Mouse (Mus musculus): ENCODE measurements at regions not wholly inside any gene's neighbourhood (a gene's known extent, or its start where the extent isn't known, plus 50 kb on each side); places are given as distances from the start of the nearest gene placed in this dataset.
"Not testable (repeated sequence)": the region's sequence is repeated elsewhere in the genome, so short reads cannot be mapped to it uniquely, and the experiment has no call there.

GRCm38 (mm10) chr1:17545311-17545710 lies 600.4 kb downstream of the Crisp4 start:
- H3K4me3 ChIP-seq (ENCODE audit: low read length): no peak overlapping the region
- no peak overlapping the region for H3K27ac ChIP-seq (ENCODE audit: low read length)
- no peaks in the 10 kb centered on the region for H3K36me3 ChIP-seq (ENCODE audit: control insufficient read depth, insufficient read depth, low read length)
- no peak overlapping the region for H3K9ac ChIP-seq (ENCODE audit: low read length)
- H3K9me3 ChIP-seq (ENCODE audit: control insufficient read depth, low read length): no peaks in the 10 kb centered on the region
- no peaks in the 10 kb centered on the region for H3K4me1 ChIP-seq (replicated peaks; ENCODE audit: control insufficient read depth, insufficient read depth, low read length)
- no peak overlapping the region for H3K4me2 ChIP-seq (ENCODE audit: low read depth, low read length)
- no peak for ATAC-seq (ENCODE audit: low read depth)
- 46% methylated on average over 1 of the region's 2 CpGs for WGBS
- no peaks in the 10 kb centered on the region for H3K27me3 ChIP-seq (ENCODE audit: control insufficient read depth, insufficient read depth, low read depth, low read length)

GRCm38 (mm10) chr1:17538160-17538559 lies 607.5 kb downstream of the Crisp4 start:
- Histone ChIP-seq H3K27me3 (ENCODE audit: control insufficient read depth, insufficient read depth, low read depth, low read length) (no peaks in the 10 kb centered on the region), H3K9ac (ENCODE audit: low read length) (no peak overlapping the region), H3K4me1 (replicated peaks; ENCODE audit: control insufficient read depth, insufficient read depth, low read length) (no peaks in the 10 kb centered on the region), H3K36me3 (ENCODE audit: control insufficient read depth, insufficient read depth, low read length) (no peaks in the 10 kb centered on the region), H3K4me3 (ENCODE audit: low read length) (no peak overlapping the region), H3K9me3 (ENCODE audit: control insufficient read depth, low read length) (no peaks in the 10 kb centered on the region), H3K27ac (ENCODE audit: low read length) (no peak overlapping the region), H3K4me2 (ENCODE audit: low read depth, low read length) (no peak overlapping the region)
- no peak for ATAC-seq (ENCODE audit: low read depth)

- ATAC-seq (ENCODE audit: low read depth); H3K36me3 ChIP-seq (ENCODE audit: control insufficient read depth, insufficient read depth, low read length); H3K9me3 ChIP-seq (ENCODE audit: control insufficient read depth, low read length); H3K4me3 ChIP-seq (ENCODE audit: low read length); H3K4me1 ChIP-seq (replicated peaks; ENCODE audit: control insufficient read depth, insufficient read depth, low read length); H3K27ac ChIP-seq (ENCODE audit: low read length); H3K27me3 ChIP-seq (ENCODE audit: control insufficient read depth, insufficient read depth, low read depth, low read length); H3K9ac ChIP-seq (ENCODE audit: low read length); H3K4me2 ChIP-seq (ENCODE audit: low read depth, low read length): not testable (repeated sequence)
These were observed 614.4 kb downstream of the Crisp4 start for GRCm38 (mm10) chr1:17531291-17531690.

GRCm38 (mm10) chr1:17520118-17520517 lies 625.6 kb downstream of the Crisp4 start:
- Histone ChIP-seq H3K9ac (ENCODE audit: low read length) (no peak overlapping the region), H3K27ac (ENCODE audit: low read length) (no peak overlapping the region), H3K27me3 (ENCODE audit: control insufficient read depth, insufficient read depth, low read depth, low read length) (no peaks in the 10 kb centered on the region), H3K36me3 (ENCODE audit: control insufficient read depth, insufficient read depth, low read length) (no peaks in the 10 kb centered on the region), H3K4me2 (ENCODE audit: low read depth, low read length) (no peak overlapping the region), H3K4me1 (replicated peaks; ENCODE audit: control insufficient read depth, insufficient read depth, low read length) (no peaks in the 10 kb centered on the region), H3K9me3 (ENCODE audit: control insufficient read depth, low read length) (no peaks in the 10 kb centered on the region), H3K4me3 (ENCODE audit: low read length) (no peak overlapping the region)
- WGBS: 80% methylated on average over 2 of the region's 2 CpGs
- no peak for ATAC-seq (ENCODE audit: low read depth)

DNA sequence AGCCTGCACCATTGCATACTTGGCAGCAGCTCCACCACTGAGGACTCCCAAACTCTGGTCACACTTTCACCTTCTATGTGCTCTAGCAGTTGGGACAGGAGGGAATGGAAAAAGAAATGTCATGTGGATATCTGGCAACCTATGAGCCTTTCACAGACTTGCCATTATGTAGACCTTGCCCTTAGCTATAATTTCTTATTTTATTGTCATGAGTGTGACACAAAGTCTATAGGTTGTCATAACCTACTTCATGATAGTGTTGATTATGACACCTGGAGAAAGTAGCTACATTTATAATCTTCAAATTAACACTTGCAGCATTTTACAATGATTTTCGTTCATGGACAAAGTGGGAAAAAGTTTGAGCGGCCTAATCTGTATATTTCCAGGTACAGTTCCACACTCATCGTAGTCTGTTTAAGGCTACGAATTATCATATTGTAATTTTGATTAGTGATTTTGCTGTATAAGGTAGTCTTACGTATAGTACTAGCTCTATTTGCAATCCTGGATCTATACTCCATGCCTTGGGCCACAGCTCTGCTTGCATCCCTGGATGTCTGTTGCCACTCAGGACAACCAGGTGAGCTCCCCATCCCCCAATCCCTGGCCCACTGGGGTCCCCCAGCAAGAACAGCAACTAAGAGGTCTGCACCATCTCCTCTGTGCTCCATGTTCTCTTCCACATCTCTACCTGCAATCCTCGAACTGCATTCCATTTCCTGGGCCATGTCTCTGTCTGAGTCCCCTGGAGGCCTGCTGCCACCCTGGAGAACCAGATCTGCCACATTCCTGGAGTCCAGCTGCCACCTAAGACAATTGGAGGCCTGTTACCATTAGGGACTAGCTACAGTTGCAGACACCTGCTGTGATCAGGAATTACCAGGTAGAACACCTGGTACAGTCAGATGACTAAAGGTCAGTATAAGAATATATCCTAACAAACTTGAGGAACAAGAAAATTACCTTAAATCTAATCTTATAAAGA lies 639.3 kb downstream of the Crisp4 start:
- Histone ChIP-seq H3K4me2 (ENCODE audit: low read depth, low read length) (no peak overlapping the region), H3K27ac (ENCODE audit: low read length) (no peak overlapping the region), H3K4me3 (ENCODE audit: low read length) (no peak overlapping the region), H3K4me1 (replicated peaks; ENCODE audit: control insufficient read depth, insufficient read depth, low read length) (no peaks in the 10 kb centered on the region), H3K27me3 (ENCODE audit: control insufficient read depth, insufficient read depth, low read depth, low read length) (no peaks in the 10 kb centered on the region), H3K9me3 (ENCODE audit: control insufficient read depth, low read length) (no peaks in the 10 kb centered on the region), H3K36me3 (ENCODE audit: control insufficient read depth, insufficient read depth, low read length) (no peaks in the 10 kb centered on the region), H3K9ac (ENCODE audit: low read length) (no peak overlapping the region)
- ATAC-seq (ENCODE audit: low read depth): peak; percentile 17; the same call in 1 of the 2 replicates
- WGBS: 75% methylated on average over 6 of the region's 6 CpGs

DNA sequence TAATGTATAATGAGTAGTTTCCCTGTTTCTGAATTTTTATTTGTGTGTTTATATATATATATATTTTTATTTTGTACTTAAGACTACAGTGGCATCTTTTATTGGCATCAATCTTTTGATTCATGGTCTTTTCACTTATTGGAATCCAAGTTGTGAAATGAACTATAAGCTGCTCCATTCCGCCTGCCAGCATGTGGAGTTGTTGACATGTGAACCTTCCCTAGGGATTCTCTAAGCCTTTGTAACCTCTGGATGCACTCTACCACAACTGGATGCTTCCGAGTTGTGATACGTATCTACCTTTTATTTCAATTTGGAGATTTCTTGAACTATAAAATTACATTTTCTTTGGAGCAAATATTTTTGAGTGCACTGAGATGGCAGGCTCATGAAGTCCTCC lies 652.1 kb downstream of the Crisp4 start:
- H3K4me1 ChIP-seq (replicated peaks; ENCODE audit: control insufficient read depth, insufficient read depth, low read length): no peaks in the 10 kb centered on the region
- ATAC-seq (ENCODE audit: low read depth): no peak
- no peak overlapping the region for H3K4me3 ChIP-seq (ENCODE audit: low read length)
- no peaks in the 10 kb centered on the region for H3K27me3 ChIP-seq (ENCODE audit: control insufficient read depth, insufficient read depth, low read depth, low read length)
- H3K4me2 ChIP-seq (ENCODE audit: low read depth, low read length): no peak overlapping the region
- H3K36me3 ChIP-seq (ENCODE audit: control insufficient read depth, insufficient read depth, low read length): no peaks in the 10 kb centered on the region
- 81% methylated on average over 3 of the region's 3 CpGs for WGBS
- H3K9ac ChIP-seq (ENCODE audit: low read length): no peak overlapping the region
- H3K9me3 ChIP-seq (ENCODE audit: control insufficient read depth, low read length): no peaks in the 10 kb centered on the region
- no peak overlapping the region for H3K27ac ChIP-seq (ENCODE audit: low read length)

- not testable (repeated sequence) for H3K27me3 ChIP-seq (ENCODE audit: control insufficient read depth, insufficient read depth, low read depth, low read length); H3K4me3 ChIP-seq (ENCODE audit: low read length); H3K4me2 ChIP-seq (ENCODE audit: low read depth, low read length); H3K27ac ChIP-seq (ENCODE audit: low read length); ATAC-seq (ENCODE audit: low read depth); H3K9me3 ChIP-seq (ENCODE audit: control insufficient read depth, low read length); H3K4me1 ChIP-seq (replicated peaks; ENCODE audit: control insufficient read depth, insufficient read depth, low read length); H3K36me3 ChIP-seq (ENCODE audit: control insufficient read depth, insufficient read depth, low read length); H3K9ac ChIP-seq (ENCODE audit: low read length)
These were observed 655.9 kb downstream of the Crisp4 start for GRCm38 (mm10) chr1:17489854-17490202.

DNA sequence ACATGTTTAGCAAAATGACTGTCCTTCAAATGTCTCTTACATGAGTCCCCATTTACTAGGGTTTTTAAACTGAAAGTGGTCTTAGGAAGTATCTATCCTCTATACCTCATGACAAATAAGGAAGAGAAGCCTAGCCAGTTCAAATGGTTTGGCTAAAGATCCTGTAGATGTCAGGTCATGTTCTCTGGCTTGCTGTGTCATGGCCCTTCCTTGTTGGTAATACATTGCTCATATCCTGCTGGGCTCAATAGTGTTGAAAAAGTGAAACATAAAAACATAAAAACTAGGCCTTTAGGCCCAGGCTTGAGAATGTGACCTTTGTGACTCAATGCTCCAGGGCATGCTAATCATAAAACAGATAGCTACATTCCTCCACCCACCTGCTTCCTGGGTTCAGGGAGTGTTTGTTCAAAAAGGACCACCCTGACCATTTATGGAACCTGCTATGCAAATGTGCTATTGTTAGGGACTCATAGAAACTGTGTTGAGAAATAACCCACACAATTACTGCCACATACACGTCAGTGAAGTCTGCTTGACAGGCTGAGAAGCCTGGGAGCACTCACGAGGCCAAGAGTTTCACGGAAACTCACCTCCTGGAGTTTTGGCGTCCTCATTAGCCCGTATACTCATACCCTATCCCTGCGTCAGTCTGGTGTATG lies 656.4 kb downstream of the Crisp4 start:
- ATAC-seq (ENCODE audit: low read depth); H3K4me3 ChIP-seq (ENCODE audit: low read length); H3K9me3 ChIP-seq (ENCODE audit: control insufficient read depth, low read length); H3K4me2 ChIP-seq (ENCODE audit: low read depth, low read length); H3K4me1 ChIP-seq (replicated peaks; ENCODE audit: control insufficient read depth, insufficient read depth, low read length); H3K36me3 ChIP-seq (ENCODE audit: control insufficient read depth, insufficient read depth, low read length); H3K27me3 ChIP-seq (ENCODE audit: control insufficient read depth, insufficient read depth, low read depth, low read length); H3K27ac ChIP-seq (ENCODE audit: low read length); H3K9ac ChIP-seq (ENCODE audit: low read length): not testable (repeated sequence)
- 76% methylated on average over 6 of the region's 6 CpGs for WGBS

GRCm38 (mm10) chr1:17451204-17451866 lies 694.4 kb downstream of the Crisp4 start:
- no peak overlapping the region for H3K4me2 ChIP-seq (ENCODE audit: low read depth, low read length)
- no peaks in the 10 kb centered on the region for H3K4me1 ChIP-seq (replicated peaks; ENCODE audit: control insufficient read depth, insufficient read depth, low read length)
- H3K4me3 ChIP-seq (ENCODE audit: low read length): no peak overlapping the region
- 63% methylated on average over 2 of the region's 2 CpGs for WGBS
- no peaks in the 10 kb centered on the region for H3K27me3 ChIP-seq (ENCODE audit: control insufficient read depth, insufficient read depth, low read depth, low read length)
- ATAC-seq (ENCODE audit: low read depth): no peak
- no peaks in the 10 kb centered on the region for H3K9me3 ChIP-seq (ENCODE audit: control insufficient read depth, low read length)
- H3K27ac ChIP-seq (ENCODE audit: low read length): no peak overlapping the region
- no peaks in the 10 kb centered on the region for H3K36me3 ChIP-seq (ENCODE audit: control insufficient read depth, insufficient read depth, low read length)
- no peak overlapping the region for H3K9ac ChIP-seq (ENCODE audit: low read length)

Measured in lung, embryonic 16.5 days (tissue).